Mouse (Mus musculus) stomach, postnatal 0 days (tissue): ENCODE measurements at regions not wholly inside any gene's neighbourhood (a gene's known extent, or its start where the extent isn't known, plus 50 kb on each side); places are given as distances from the start of the nearest gene placed in this dataset.

Source experiments
- CTCF ChIP-seq: IDR thresholded peaks from 2 replicates; pipeline ENCODE4 v1.5.1; 2016; ENCODE audit warnings: antibody characterized with exemption, low read depth, mild to moderate bottlenecking, moderate library complexity
- EP300 ChIP-seq: optimal IDR thresholded peaks from 2 replicates; pipeline ENCODE3; 2016; ENCODE audit warnings: antibody characterized with exemption

DNA sequence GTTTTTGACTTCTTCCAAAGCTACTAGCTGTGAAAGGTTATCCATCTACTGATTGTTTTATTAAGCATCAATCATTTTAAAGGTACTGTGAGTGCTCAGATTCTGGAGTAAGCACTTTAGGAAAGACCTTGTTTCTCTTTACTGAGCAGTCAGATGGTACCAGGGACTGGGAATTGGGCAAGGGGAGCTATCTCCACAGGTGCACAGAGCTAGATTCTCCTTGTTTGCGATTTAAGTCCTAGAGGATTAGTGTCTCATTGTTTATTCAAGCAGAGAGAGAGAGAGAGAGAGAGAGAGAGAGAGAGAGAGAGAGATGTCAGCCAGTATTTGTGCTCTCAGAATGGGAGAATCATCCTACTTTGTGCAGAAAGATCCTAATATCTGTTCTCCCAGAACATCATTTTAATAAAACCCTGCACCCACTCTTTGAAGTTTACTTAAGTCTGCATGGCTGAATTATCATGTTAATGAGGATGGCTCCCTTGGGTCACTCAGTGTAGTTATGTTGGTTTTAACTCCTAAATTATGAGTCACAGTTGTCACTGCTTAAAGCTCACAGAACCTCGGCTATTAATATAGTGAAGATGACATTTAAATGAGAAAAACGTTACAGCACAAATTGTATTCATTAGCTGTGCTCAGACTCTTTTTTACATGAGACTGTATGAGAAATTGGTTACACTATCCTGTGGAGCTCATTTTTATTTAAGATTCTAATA is 171.7 kb downstream of the Plppr4 start:
- TF ChIP-seq CTCF = no peak
- no peak for TF ChIP-seq EP300
